Mouse (Mus musculus): ENCODE results near the gene Zfp119b. TPM values are rescaled to one million over a fixed set of nuclear protein-coding genes. Genes with fewer than 3 reads are reported as not detected.

Gene Zfp119b
- total and polyA plus RNA-seq, 3 experiments, result 3.9 to 13.6 (median 6.5) TPM

DNA sequence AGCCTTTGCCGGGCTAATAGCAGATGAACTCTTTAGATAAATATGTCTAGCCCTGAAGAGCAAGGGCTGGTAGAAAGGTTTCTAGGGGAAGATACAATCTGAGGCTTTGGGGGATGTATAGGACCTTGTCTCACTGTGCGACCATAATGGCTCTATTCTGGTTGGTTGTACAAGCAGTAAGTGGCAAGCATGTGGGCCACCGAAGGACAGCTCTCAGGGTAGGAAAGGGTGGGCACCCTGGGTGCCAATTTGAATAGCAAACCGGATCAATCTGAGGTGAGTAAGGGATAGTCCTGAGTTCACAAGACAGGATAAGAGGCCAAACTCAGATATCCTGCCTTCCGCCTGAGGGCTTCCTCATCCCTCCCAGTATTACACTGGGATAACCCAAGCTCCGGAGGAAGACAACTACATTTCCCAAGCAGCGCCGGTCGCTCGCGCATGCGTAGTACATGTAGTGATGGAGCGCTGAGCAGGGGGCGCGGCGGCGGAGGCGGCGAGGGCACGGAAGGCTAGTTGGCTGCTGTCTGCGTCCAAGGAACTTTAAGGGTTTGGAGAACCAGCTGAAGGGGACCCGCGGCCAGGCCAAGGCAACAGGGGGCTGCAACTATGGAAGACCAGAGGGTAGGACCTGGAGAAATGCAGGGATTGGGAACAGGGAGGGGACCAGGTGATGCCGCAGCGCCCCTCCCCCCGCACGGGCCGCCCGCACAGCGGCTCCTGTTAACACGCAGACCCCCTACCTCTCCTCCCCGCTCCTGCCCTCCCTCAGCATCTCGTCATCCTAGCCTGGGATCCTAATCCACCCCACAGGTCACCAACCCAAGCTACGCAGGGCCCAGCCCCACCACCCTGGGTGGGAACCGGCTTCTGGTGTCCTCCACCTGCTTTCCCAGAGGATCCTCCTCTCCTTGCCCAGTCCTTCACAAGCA lies 37.0 kb upstream of the Zfp119b start, which contains the start of gene Fsd1:
TSS of gene Fsd1 (plus strand) at position 480 of the 932 bp plus-strand sequence.
- in situ Hi-C loops (cut with MboI; ENCODE audit: low pct_ligation_motif_present, low pct_unique_long_range_greater_than_20kb, low sequenced_read_pairs) (no loop called here), dilution Hi-C loops (cut with MboI; ENCODE audit: extremely low pct_ligation_motif_present, extremely low pct_unique_long_range_greater_than_20kb, low sequenced_read_pairs) (no loop called here)
- H3K27ac ChIP-seq (ENCODE audit: insufficient read depth, low read depth), result no peak within 1 kb of the TSS
- no peaks in the 10 kb centered on the region for H3K4me1 ChIP-seq (ENCODE audit: control insufficient read depth in 1 of 2, insufficient read depth in 2 of 2)
- DNase-seq (ENCODE audit: extremely low read depth), result no peak
- H3K9ac ChIP-seq (ENCODE audit: insufficient read depth, low read depth), result no peak within 1 kb of the TSS
- H3K79me2 ChIP-seq (replicated peaks; ENCODE audit: control insufficient read depth, extremely low read depth, insufficient read depth, poor library complexity, severe bottlenecking), result no peaks in the 10 kb centered on the region
- TF ChIP-seq POLR2A (IDR thresholded peaks at IDR 0.05; ENCODE audit: low read depth, low read length) (no peak), ELF1 (IDR thresholded peaks at IDR 0.05; ENCODE audit: low read depth, low read length) (no peak), KAT2A (IDR thresholded peaks at IDR 0.05; ENCODE audit: insufficient replicate concordance, low read length) (no peak), HCFC1 (IDR thresholded peaks at IDR 0.05; ENCODE audit: low read depth, low read length) (peak; percentile 65), NRF1 (IDR thresholded peaks at IDR 0.05; ENCODE audit: low read depth, low read length) (peak; percentile 81), MEF2A (IDR thresholded peaks at IDR 0.05; ENCODE audit: borderline replicate concordance, low read depth, low read length) (no peak), GABPA (IDR thresholded peaks at IDR 0.05; ENCODE audit: insufficient replicate concordance, low read depth, low read length) (no peak), RCOR1 (conservative IDR thresholded peaks at IDR 0.05; ENCODE audit: low read depth, low read length) (no peak), ZNF384 (IDR thresholded peaks at IDR 0.05; ENCODE audit: low read depth, low read length) (no peak)
- H3K36me3 ChIP-seq (replicated peaks in 1 of 2; ENCODE audit: control insufficient read depth in 1 of 2, insufficient read depth in 1 of 2, low read length in 1 of 2), result no peaks in the 10 kb centered on the region
- peaks cover 4% of the 10 kb centered on the region for H3K9me3 ChIP-seq (replicated peaks; ENCODE audit: low read length)
- H3K27me3 ChIP-seq (replicated peaks), result peaks cover 69% of the 10 kb centered on the region
- H3K4me3 ChIP-seq (replicated peaks in 1 of 3; ENCODE audit: low read depth in 2 of 3, low read length in 2 of 3, poor library complexity in 1 of 3), result no peak within 1 kb of the TSS
- peak within 1 kb of the TSS; percentile 46; the same call in 1 of the 2 replicates for H3K4me2 ChIP-seq (ENCODE audit: insufficient read depth, low read depth, poor library complexity, severe bottlenecking)

DNA sequence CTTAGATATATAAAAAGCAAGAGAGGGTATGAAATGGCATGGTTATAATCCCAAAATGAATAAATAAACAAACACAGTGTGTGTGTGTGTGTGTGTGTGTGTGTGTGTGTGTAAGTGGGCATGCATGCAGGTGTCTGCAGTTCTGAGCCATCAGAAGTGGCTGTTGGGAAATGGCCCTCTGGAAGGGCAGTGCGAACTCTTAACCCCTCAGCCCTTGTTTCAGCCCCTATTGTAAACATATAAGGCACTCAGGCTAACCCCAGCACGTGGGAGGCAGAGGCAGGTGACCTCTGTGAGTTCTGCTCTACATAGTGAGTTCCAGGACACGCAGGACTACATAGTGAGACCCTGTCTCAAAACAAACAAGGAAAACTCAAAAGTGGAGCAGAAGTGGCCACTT lies 28.0 kb upstream of the Zfp119b start:
- dilution Hi-C loops (cut with MboI; ENCODE audit: extremely low pct_ligation_motif_present, extremely low pct_unique_long_range_greater_than_20kb, low sequenced_read_pairs) (no loop called here), in situ Hi-C loops (cut with MboI; ENCODE audit: low pct_ligation_motif_present, low pct_unique_long_range_greater_than_20kb, low sequenced_read_pairs) (no loop called here)
- TF ChIP-seq ZMIZ1 (IDR thresholded peaks at IDR 0.05; ENCODE audit: low read depth, low read length) (no peak), USF1 (IDR thresholded peaks at IDR 0.05; ENCODE audit: low read depth, low read length) (no peak), TCF12 (IDR thresholded peaks at IDR 0.05; ENCODE audit: low read depth, low read length) (no peak), ELF1 (IDR thresholded peaks at IDR 0.05; ENCODE audit: low read depth, low read length) (no peak), CHD1 (IDR thresholded peaks at IDR 0.05; ENCODE audit: low read depth, low read length) (no peak), CTCF (conservative IDR thresholded peaks at IDR 0.05 in 1 of 2, IDR thresholded peaks at IDR 0.05 in 1 of 2; ENCODE audit: low read depth in 2 of 2, low read length in 2 of 2) (no peak), ZNF384 (IDR thresholded peaks at IDR 0.05; ENCODE audit: low read depth, low read length) (no peak), POLR2AphosphoS2 (IDR thresholded peaks at IDR 0.05; ENCODE audit: low read depth, low read length) (no peak)
- peaks cover 2% of the 10 kb centered on the region for H3K9me3 ChIP-seq (replicated peaks; ENCODE audit: low read length)
- peaks cover 15% of the 10 kb centered on the region for H3K27me3 ChIP-seq (replicated peaks)
- peaks cover 3 to 13% of the 10 kb centered on the region in 2 experiments; a peak in 3 of 4 replicates for H3K4me1 ChIP-seq (ENCODE audit: control insufficient read depth in 1 of 2, insufficient read depth in 2 of 2)
- H3K4me3 ChIP-seq (replicated peaks in 1 of 3; ENCODE audit: low read depth in 2 of 3, low read length in 2 of 3, poor library complexity in 1 of 3), result no peak overlapping the region
- no peak for DNase-seq (ENCODE audit: extremely low read depth)
- no peaks in the 10 kb centered on the region for H3K36me3 ChIP-seq (replicated peaks in 1 of 2; ENCODE audit: control insufficient read depth in 1 of 2, insufficient read depth in 1 of 2, low read length in 1 of 2)
- no peak overlapping the region for H3K27ac ChIP-seq (ENCODE audit: insufficient read depth, low read depth)
- H3K9ac ChIP-seq (ENCODE audit: insufficient read depth, low read depth), result no peak overlapping the region
- no peaks in the 10 kb centered on the region for H3K79me2 ChIP-seq (replicated peaks; ENCODE audit: control insufficient read depth, extremely low read depth, insufficient read depth, poor library complexity, severe bottlenecking)
- no peak overlapping the region for H3K4me2 ChIP-seq (ENCODE audit: insufficient read depth, low read depth, poor library complexity, severe bottlenecking)
